Mouse (Mus musculus) heart, adult 2 months (tissue): ENCODE results near the gene Rpf2. TPM values are rescaled to one million over a fixed set of nuclear protein-coding genes. Genes with fewer than 3 reads are reported as not detected.
A peak's percentile ranks its signal among the peaks of the same experiment; 100 is the strongest.

Experiments used
- DNase-seq, 2 experiments: peaks; one replicate each; pipeline ENCODE4 v3.0.0; 2021
- H3K27ac ChIP-seq: fragments of 200-600 bp; 2 replicates; pipeline ENCODE4 v1.8.1; 2022
- H3K27me3 ChIP-seq: fragments of 200-500 bp; 2 replicates; pipeline ENCODE4 v1.6.1; 2012; ENCODE audit warnings: mild to moderate bottlenecking, low read length, inconsistent platforms, mixed read lengths; ENCODE audit not compliant: control insufficient read depth, insufficient read depth
- H3K36me3 ChIP-seq: fragments of 200-500 bp; 2 replicates; pipeline ENCODE4 v1.6.1; 2012; ENCODE audit warnings: low read length, inconsistent platforms; ENCODE audit not compliant: control insufficient read depth, insufficient read depth
- H3K4me1 ChIP-seq: fragments of 200-500 bp; 2 replicates; pipeline ENCODE4 v1.6.1; 2011; ENCODE audit warnings: low read length; ENCODE audit not compliant: control insufficient read depth, insufficient read depth
- H3K4me3 ChIP-seq: fragments of 200-600 bp; 2 replicates; pipeline ENCODE4 v1.8.1; 2022
- H3K79me2 ChIP-seq: fragments of 200-500 bp; replicated peaks from 2 replicates; pipeline ENCODE4 v1.6.1; 2012; ENCODE audit warnings: mild to moderate bottlenecking, inconsistent platforms, low read length, moderate library complexity, mixed read lengths; ENCODE audit not compliant: control insufficient read depth, insufficient read depth
- H3K9ac ChIP-seq: fragments of 200-500 bp; 2 replicates; pipeline ENCODE4 v1.6.1; 2012; ENCODE audit warnings: low read depth, mild to moderate bottlenecking, control low read depth, inconsistent platforms, low read length, mixed read lengths
- CTCF ChIP-seq: fragments of 200-600 bp; IDR thresholded peaks from 2 replicates; pipeline ENCODE4 v1.8.1; 2022; ENCODE audit warnings: antibody characterized with exemption, mild to moderate bottlenecking, moderate library complexity
- EP300 ChIP-seq: fragments of 200-500 bp; IDR thresholded peaks from 2 replicates; pipeline ENCODE4 v1.6.1; 2011; ENCODE audit warnings: low read depth, low read length, control low read depth; ENCODE audit not compliant: insufficient read depth
- POLR2A ChIP-seq: fragments of 200-500 bp; IDR thresholded peaks from 2 replicates; pipeline ENCODE4 v1.6.1; 2011; ENCODE audit warnings: mild to moderate bottlenecking, low read depth, low read length, control low read depth; ENCODE audit not compliant: insufficient read depth
- WGBS: fragments of 180-500 bp; shearing (Covaris S2); methylation state at CpG from one replicate; pipeline ENCODE4 v1.1.7; 2018; 5-methylcytosine and 5-hydroxymethylcytosine counted together
- intact Hi-C: fragments of 180-260 bp; cut with DNase I; formaldehyde crosslinking; loops from one replicate; pipeline ENCODE4 v1.15.1; 2025
- polyA plus RNA-seq: library from polyadenylated mRNA; depleted of rRNA; stranded (reverse); fragments of >200 nt; gene quantifications from 2 replicates; pipeline ENCODE4 v1.2.3, GENCODE M21; 2012; rRNA removed
- total RNA-seq, 2 experiments: library from RNA; stranded (reverse); gene quantifications; 2 replicates each; pipeline ENCODE4 v1.2.3; 2021

Gene Rpf2
- total and polyA plus RNA-seq, 3 experiments = 2.5 to 12.4 (median 9.4) TPM

DNA sequence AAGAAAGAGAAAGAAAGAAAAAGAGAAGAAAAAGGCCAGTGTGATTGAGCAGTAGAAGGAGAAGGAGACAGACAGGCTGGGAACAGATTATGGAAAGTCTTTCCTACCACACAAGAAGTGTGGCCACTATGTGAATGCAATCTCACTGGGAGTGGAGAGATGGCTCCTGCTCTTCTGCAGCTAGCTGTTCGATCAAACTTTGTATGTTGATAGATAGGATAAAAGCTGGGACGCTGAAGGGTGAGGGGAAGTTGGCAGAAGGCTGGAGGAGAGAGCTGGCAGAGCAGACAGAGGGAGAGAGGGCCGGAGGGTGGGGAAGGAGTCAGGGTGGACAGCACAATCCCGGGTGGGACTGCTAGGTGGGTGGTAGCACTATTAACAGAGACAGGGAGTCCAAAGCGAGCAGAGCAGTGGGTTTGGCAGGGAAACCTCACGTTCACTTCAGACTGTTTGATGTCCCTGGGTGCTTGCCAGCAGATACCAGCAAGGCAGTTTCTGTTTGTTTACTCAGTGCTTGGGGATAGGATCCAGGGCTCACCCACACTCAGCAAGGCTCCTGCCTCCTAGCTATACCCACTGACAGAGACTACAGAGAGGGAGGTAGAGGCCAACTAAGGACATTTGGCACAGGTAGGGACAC, 69.4 kb downstream of the Rpf2 start:
- H3K9ac ChIP-seq = no peak overlapping the region
- no peaks in the 10 kb centered on the region for H3K4me1 ChIP-seq
- peak; percentile 35 to 64 for DNase-seq
- H3K27ac ChIP-seq = no peak overlapping the region
- H3K36me3 ChIP-seq = no peaks in the 10 kb centered on the region
- TF ChIP-seq POLR2A = no peak
- TF ChIP-seq EP300 = no peak
- no peak for TF ChIP-seq CTCF
- intact Hi-C loops = no loop called here
- 18% methylated on average over 6 of the region's 6 CpGs for WGBS
- H3K79me2 ChIP-seq = no peaks in the 10 kb centered on the region
- H3K4me3 ChIP-seq = no peak overlapping the region; the same call in 1 of the 2 replicates
- no peaks in the 10 kb centered on the region for H3K27me3 ChIP-seq

Other genes starting within 250 kb of the Rpf2 start
- gene Mfsd4b1, start 221.8 kb downstream of the Rpf2 start, total RNA-seq = 1 to 10 TPM; 1.7 to 2.5 TPM
- gene Mfsd4b1, start 221.8 kb downstream of the Rpf2 start, polyA plus RNA-seq = 3.3 and 4.2 TPM in 2 replicates
- gene Slc16a10, start 104.8 kb downstream of the Rpf2 start, total RNA-seq = 10 to 100 TPM; 21.0 to 21.9 TPM
- 15.3 and 28.3 TPM in 2 replicates for gene Slc16a10, start 104.8 kb downstream of the Rpf2 start, polyA plus RNA-seq
- gene Gtf3c6, start 11.1 kb upstream of the Rpf2 start, total RNA-seq = 10 to 100 TPM; 21.0 to 23.9 TPM
- gene Gtf3c6, start 11.1 kb upstream of the Rpf2 start, polyA plus RNA-seq = 10.5 and 17.4 TPM in 2 replicates
- 100 to 1,000 TPM in 1 of 2 experiments, 10 to 100 TPM in 1; 98.5 to 114 TPM for gene Amd1, start 55.1 kb upstream of the Rpf2 start, total RNA-seq
- 26.1 and 83.2 TPM in 2 replicates for gene Amd1, start 55.1 kb upstream of the Rpf2 start, polyA plus RNA-seq
- gene Cdk19, start 92.5 kb upstream of the Rpf2 start, total RNA-seq = 10 to 100 TPM; 11.5 to 15.2 TPM
- gene Cdk19, start 92.5 kb upstream of the Rpf2 start, polyA plus RNA-seq = 5.2 and 8.6 TPM in 2 replicates